Mouse (Mus musculus) liver, embryonic 15.5 days (tissue): Measurements from ENCODE around the gene Ccdc188. TPM values are rescaled to one million over a fixed set of nuclear protein-coding genes. Genes with fewer than 3 reads are reported as not detected.

Experiments
- ATAC-seq: fragments of 200-750 bp; cut with Nextera tagmentation; 2 replicates; pipeline ENCODE4 v1.8.0; 2017; ENCODE audit warnings: moderate number of reproducible peaks, mild to moderate bottlenecking, moderate library complexity; ENCODE audit not compliant: insufficient read depth
- H3K27ac ChIP-seq: fragments of 300-500 bp; sonication (generic); replicated peaks from 2 replicates; pipeline ENCODE4 v1.5.1; 2015; ENCODE audit warnings: mild to moderate bottlenecking, inconsistent platforms
- H3K27me3 ChIP-seq: fragments of 300-500 bp; sonication (generic); 2 replicates; pipeline ENCODE4 v1.6.1; 2015; ENCODE audit warnings: mild to moderate bottlenecking, inconsistent platforms
- H3K36me3 ChIP-seq: fragments of 300-500 bp; sonication (generic); replicated peaks from 2 replicates; pipeline ENCODE4 v1.6.1; 2015; ENCODE audit warnings: moderate library complexity, mild to moderate bottlenecking, inconsistent platforms
- H3K4me1 ChIP-seq: fragments of 300-500 bp; sonication (generic); replicated peaks from 2 replicates; pipeline ENCODE4 v1.6.1; 2015; ENCODE audit warnings: inconsistent platforms
- H3K4me2 ChIP-seq: fragments of 300-500 bp; sonication (generic); 2 replicates; pipeline ENCODE4 v1.6.1; 2015; ENCODE audit warnings: moderate library complexity, mild to moderate bottlenecking, inconsistent platforms
- H3K4me3 ChIP-seq: fragments of 300-500 bp; sonication (generic); replicated peaks from 2 replicates; pipeline ENCODE4 v1.5.1; 2015; ENCODE audit warnings: mild to moderate bottlenecking, inconsistent platforms
- H3K9ac ChIP-seq: fragments of 300-500 bp; sonication (generic); 2 replicates; pipeline ENCODE4 v1.6.1; 2015; ENCODE audit warnings: moderate library complexity, mild to moderate bottlenecking, inconsistent platforms
- H3K9me3 ChIP-seq: fragments of 300-500 bp; sonication (generic); replicated peaks from 2 replicates; pipeline ENCODE4 v1.6.1; 2016; ENCODE audit warnings: inconsistent platforms
- WGBS: fragments of 180-500 bp; shearing (Covaris S2); methylation state at CpG from one replicate; pipeline ENCODE4 v1.1.7; 2015; ENCODE audit warnings: mixed read lengths; ENCODE audit not compliant: insufficient replicate concordance; 5-methylcytosine and 5-hydroxymethylcytosine counted together
- polyA plus RNA-seq: library from polyadenylated mRNA; unstranded; fragments of >200 nt; fragmentation: Nextera tagmentation; extraction: Ambion mirVana; gene quantifications from 2 replicates; pipeline ENCODE4 v1.2.1, GENCODE M21; 2015

The Ccdc188 gene
- polyA plus RNA-seq, 1 experiment from 2014 or later: not detected

GRCm38 (mm10) chr16:18202061-18202460 is 15.6 kb upstream of the Ccdc188 start:
- Histone ChIP-seq H3K9ac (no peak overlapping the region), H3K4me3 (no peak overlapping the region), H3K9me3 (no peaks in the 10 kb centered on the region), H3K36me3 (no peaks in the 10 kb centered on the region), H3K4me1 (no peaks in the 10 kb centered on the region), H3K4me2 (no peak overlapping the region), H3K27me3 (no peaks in the 10 kb centered on the region), H3K27ac (no peak overlapping the region)
- WGBS: 55% methylated on average over 1 of the region's 1 CpGs
- ATAC-seq: no peak

GRCm38 (mm10) chr16:18203430-18204091 is 14.1 kb upstream of the Ccdc188 start:
- no peaks in the 10 kb centered on the region for H3K9me3 ChIP-seq
- 54% methylated on average over 7 of the region's 7 CpGs for WGBS
- no peak overlapping the region for H3K4me3 ChIP-seq
- H3K4me2 ChIP-seq: no peak overlapping the region
- H3K9ac ChIP-seq: no peak overlapping the region
- no peaks in the 10 kb centered on the region for H3K27me3 ChIP-seq
- no peak overlapping the region for H3K27ac ChIP-seq
- H3K4me1 ChIP-seq: no peaks in the 10 kb centered on the region
- ATAC-seq: no peak
- no peaks in the 10 kb centered on the region for H3K36me3 ChIP-seq

DNA sequence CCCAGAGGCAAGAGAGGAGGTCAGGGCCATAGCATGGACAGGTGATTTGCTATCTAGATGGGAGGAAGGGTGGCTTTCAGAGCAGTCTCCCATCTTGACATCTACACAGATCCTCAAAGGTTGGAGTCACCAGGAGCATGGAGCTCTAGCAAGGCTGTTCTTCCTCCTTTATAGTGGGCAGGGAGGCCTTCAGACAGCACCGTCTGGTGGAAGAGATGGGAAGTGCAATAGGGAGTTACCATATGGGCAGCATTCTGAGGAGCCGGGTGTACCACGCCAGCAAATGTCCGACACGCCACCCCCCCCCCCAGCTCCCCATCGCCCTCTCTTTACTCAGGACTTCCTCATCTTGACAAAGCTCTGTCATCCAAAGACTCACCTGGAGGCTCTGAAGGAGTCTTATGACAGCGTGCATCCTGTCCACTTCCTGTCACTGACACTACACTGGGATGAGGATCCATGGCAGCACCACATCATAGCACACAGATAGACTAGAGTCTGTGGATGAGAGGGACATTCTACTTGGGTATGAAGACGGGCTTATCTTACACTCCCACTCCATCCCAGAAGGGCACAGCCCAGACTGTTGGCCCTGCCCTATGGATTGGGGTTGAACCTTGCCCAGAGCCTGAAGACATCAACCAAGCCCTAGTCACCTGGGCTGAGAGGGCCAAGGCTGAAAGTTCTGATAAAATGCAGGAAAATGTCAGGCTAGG is 6.8 kb upstream of the Ccdc188 start:
- no peaks in the 10 kb centered on the region for H3K9me3 ChIP-seq
- 0 out of 2 replicates have a peak, but pooled peaks cover 6% of the 10 kb centered on the region for H3K4me1 ChIP-seq
- no peak overlapping the region for H3K4me3 ChIP-seq
- WGBS: 12% methylated on average over 8 of the region's 8 CpGs
- no peaks in the 10 kb centered on the region for H3K36me3 ChIP-seq
- peaks cover 5% of the 10 kb centered on the region; the same call in 1 of the 2 replicates for H3K27me3 ChIP-seq
- no peak for ATAC-seq
- H3K4me2 ChIP-seq: no peak overlapping the region
- H3K27ac ChIP-seq: no peak overlapping the region
- no peak overlapping the region for H3K9ac ChIP-seq

DNA sequence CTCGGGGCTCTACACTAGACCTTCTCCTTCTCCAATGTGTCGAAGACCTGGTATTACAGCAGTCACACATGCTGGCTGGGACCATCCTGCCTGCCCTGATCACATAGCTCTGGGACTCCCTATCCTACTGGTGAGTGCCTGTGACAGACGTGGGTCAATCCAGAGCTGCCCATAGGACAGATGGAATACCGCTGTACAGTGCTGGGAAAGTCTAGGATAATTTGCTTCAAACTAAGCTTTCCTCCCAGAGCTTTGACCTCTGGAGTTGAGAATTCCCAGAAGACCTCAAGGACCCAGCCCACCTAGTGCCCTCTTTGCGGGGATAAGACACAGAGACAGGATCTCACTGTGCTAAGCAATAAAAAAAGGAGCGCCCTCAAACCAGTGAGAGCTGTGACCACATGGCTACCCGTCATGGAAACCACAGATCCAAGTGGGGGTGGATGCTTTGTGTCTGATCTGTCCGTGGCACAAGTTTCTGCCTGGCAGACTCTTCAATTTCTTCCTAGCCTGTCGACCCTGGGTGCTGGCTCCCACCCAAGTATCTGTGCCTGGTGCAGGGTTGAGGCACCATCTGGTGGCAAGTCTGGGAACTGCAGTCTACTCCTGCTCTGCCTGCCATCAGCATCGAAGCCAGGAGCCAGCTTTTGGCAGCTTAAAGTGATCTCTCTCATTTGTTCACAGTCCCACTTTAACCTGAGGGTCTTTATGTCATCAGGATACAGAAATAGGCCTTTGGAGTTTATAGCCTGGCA is 6.1 kb upstream of the Ccdc188 start:
- no peak for ATAC-seq
- WGBS: 36% methylated on average over 10 of the region's 10 CpGs
- Histone ChIP-seq H3K4me3 (no peak overlapping the region), H3K9ac (no peak overlapping the region), H3K36me3 (no peaks in the 10 kb centered on the region), H3K4me1 (0 out of 2 replicates have a peak, but pooled peaks cover 6% of the 10 kb centered on the region), H3K27me3 (peaks cover 5% of the 10 kb centered on the region; the same call in 1 of the 2 replicates), H3K27ac (no peak overlapping the region), H3K9me3 (no peaks in the 10 kb centered on the region), H3K4me2 (no peak overlapping the region)

- Histone ChIP-seq H3K9ac (no peak overlapping the region), H3K9me3 (no peaks in the 10 kb centered on the region), H3K4me3 (no peak overlapping the region), H3K4me1 (0 out of 2 replicates have a peak, but pooled peaks cover 6% of the 10 kb centered on the region), H3K4me2 (no peak overlapping the region), H3K27me3 (peaks cover 5% of the 10 kb centered on the region; the same call in 1 of the 2 replicates), H3K27ac (no peak overlapping the region), H3K36me3 (no peaks in the 10 kb centered on the region)
- WGBS: 54% methylated on average over 6 of the region's 6 CpGs
- ATAC-seq: no peak
Observed at GRCm38 (mm10) chr16:18213689-18214088, 4.0 kb upstream of the Ccdc188 start.

GRCm38 (mm10) chr16:18214858-18215257 is 2.8 kb upstream of the Ccdc188 start:
- no peak overlapping the region for H3K9ac ChIP-seq
- no peaks in the 10 kb centered on the region for H3K36me3 ChIP-seq
- H3K4me3 ChIP-seq: no peak overlapping the region
- no peaks in the 10 kb centered on the region; the same call in 1 of the 2 replicates for H3K27me3 ChIP-seq
- no peak overlapping the region for H3K4me2 ChIP-seq
- ATAC-seq: no peak
- H3K9me3 ChIP-seq: no peaks in the 10 kb centered on the region
- H3K4me1 ChIP-seq: peaks cover 6% of the 10 kb centered on the region; the same call in 1 of the 2 replicates
- WGBS: 74% methylated on average over 7 of the region's 7 CpGs
- no peak overlapping the region for H3K27ac ChIP-seq

GRCm38 (mm10) chr16:18218580-18218996 is 909 bp downstream of the Ccdc188 start:
- H3K4me3 ChIP-seq: no peak overlapping the region
- ATAC-seq: no peak
- H3K27ac ChIP-seq: no peak overlapping the region
- H3K27me3 ChIP-seq: no peaks in the 10 kb centered on the region
- H3K9ac ChIP-seq: no peak overlapping the region
- H3K36me3 ChIP-seq: no peaks in the 10 kb centered on the region
- no peaks in the 10 kb centered on the region; the same call in none of the 2 replicates for H3K4me1 ChIP-seq
- 74% methylated on average over 9 of the region's 9 CpGs for WGBS
- no peak overlapping the region for H3K4me2 ChIP-seq
- no peaks in the 10 kb centered on the region for H3K9me3 ChIP-seq

GRCm38 (mm10) chr16:18220001-18220400 is 2.3 kb downstream of the Ccdc188 start:
- H3K36me3 ChIP-seq: no peaks in the 10 kb centered on the region
- no peaks in the 10 kb centered on the region; the same call in none of the 2 replicates for H3K4me1 ChIP-seq
- 29% methylated on average over 8 of the region's 8 CpGs for WGBS
- H3K4me2 ChIP-seq: no peak overlapping the region
- H3K9me3 ChIP-seq: no peaks in the 10 kb centered on the region
- no peak overlapping the region for H3K9ac ChIP-seq
- no peak overlapping the region for H3K4me3 ChIP-seq
- ATAC-seq: no peak
- no peak overlapping the region for H3K27ac ChIP-seq
- no peaks in the 10 kb centered on the region for H3K27me3 ChIP-seq

GRCm38 (mm10) chr16:18220856-18221542 is 3.3 kb downstream of the Ccdc188 start:
- Histone ChIP-seq H3K4me2 (no peak overlapping the region), H3K4me1 (no peaks in the 10 kb centered on the region; the same call in none of the 2 replicates), H3K27ac (no peak overlapping the region), H3K36me3 (no peaks in the 10 kb centered on the region), H3K27me3 (no peaks in the 10 kb centered on the region), H3K9me3 (no peaks in the 10 kb centered on the region), H3K4me3 (no peak overlapping the region), H3K9ac (no peak overlapping the region)
- 68% methylated on average over 6 of the region's 6 CpGs for WGBS
- no peak for ATAC-seq

- no peak overlapping the region for H3K27ac ChIP-seq
- H3K4me2 ChIP-seq: no peak overlapping the region
- ATAC-seq: no peak
- H3K4me3 ChIP-seq: no peak overlapping the region
- H3K9ac ChIP-seq: no peak overlapping the region
- no peaks in the 10 kb centered on the region; the same call in none of the 2 replicates for H3K4me1 ChIP-seq
- no peaks in the 10 kb centered on the region for H3K27me3 ChIP-seq
- no peaks in the 10 kb centered on the region for H3K9me3 ChIP-seq
- H3K36me3 ChIP-seq: no peaks in the 10 kb centered on the region
- 61% methylated on average over 11 of the region's 11 CpGs for WGBS
Observed at GRCm38 (mm10) chr16:18221543-18221898, 3.8 kb downstream of the Ccdc188 start.
